Mouse (Mus musculus) gastrocnemius, adult 2 months (tissue): ENCODE results near the gene Gm49366. TPM values are rescaled to one million over a fixed set of nuclear protein-coding genes. Genes with fewer than 3 reads are reported as not detected.
A peak's percentile ranks its signal among the peaks of the same experiment; 100 is the strongest.
"Not testable (repeated sequence)": the region's sequence is repeated elsewhere in the genome, so short reads cannot be mapped to it uniquely, and the experiment has no call there.

Source experiments
- DNase-seq: peaks from one replicate; pipeline ENCODE4 v3.0.0; 2022
- H3K27ac ChIP-seq: fragments of 200-600 bp; 2 replicates; pipeline ENCODE4 v1.8.1; 2022; ENCODE audit warnings: mild to moderate bottlenecking
- H3K4me3 ChIP-seq: fragments of 200-600 bp; 2 replicates; pipeline ENCODE4 v1.8.1; 2022; ENCODE audit warnings: mild to moderate bottlenecking, moderate library complexity
- CTCF ChIP-seq: fragments of 200-600 bp; IDR thresholded peaks from 2 replicates; pipeline ENCODE4 v1.8.1; 2022; ENCODE audit warnings: antibody characterized with exemption, mild to moderate bottlenecking, moderate library complexity
- intact Hi-C: fragments of 180-260 bp; cut with DNase I; formaldehyde crosslinking; loops from one replicate; pipeline ENCODE4 v1.15.1; 2025
- total RNA-seq, 2 experiments: library from RNA; stranded (reverse); gene quantifications; 2 replicates each; pipeline ENCODE4 v1.2.3; 2021

Gene Gm49366
- total RNA-seq, 2 experiments from 2014 or later: not detected

DNA sequence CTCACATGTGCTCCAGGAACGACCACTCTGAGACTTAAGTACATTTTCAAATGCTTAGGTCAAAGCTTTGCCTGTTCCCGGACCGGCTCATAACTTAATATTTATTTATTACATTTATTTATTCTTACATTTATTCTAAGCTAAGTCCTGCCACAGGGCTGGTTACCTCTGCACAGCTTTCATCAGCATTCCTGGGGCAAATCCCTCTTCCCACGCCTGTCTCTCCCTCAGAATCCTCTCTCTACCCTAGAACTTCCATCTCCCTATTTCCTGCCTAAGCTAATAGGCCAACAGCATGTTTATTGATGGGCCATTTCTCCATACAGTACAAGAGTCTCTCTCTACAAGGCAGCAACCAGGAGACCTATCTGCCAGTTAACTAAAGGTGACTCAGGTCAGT lies 29.0 kb downstream of the Gm49366 start:
- Histone ChIP-seq H3K27ac (no peak overlapping the region), H3K4me3 (no peak overlapping the region)
- no peak for DNase-seq
- intact Hi-C loops: loop anchor here (10.0 kb wide), 1 partner anchor 353 kb away; no protein-coding TSS in a partner anchor
- no peak for TF ChIP-seq CTCF

DNA sequence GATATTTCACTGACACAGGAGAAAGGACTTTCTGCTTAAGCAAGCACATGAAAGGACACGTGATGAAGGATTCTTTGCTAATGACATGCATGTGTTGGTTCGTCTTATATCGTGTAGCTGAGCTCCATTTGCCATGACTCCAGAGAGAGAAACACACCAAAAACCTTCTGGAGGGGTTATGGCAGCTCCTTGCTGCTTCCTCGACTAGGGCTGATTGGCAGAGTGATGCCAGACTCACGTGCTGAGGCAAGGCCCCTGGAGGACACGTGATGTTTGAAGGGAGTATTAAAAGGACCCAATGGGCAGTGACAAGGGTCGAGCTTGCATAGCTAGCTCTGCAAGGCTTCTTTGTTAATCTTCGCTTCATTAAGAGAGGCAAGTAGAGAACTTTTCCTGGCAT lies 29.6 kb downstream of the Gm49366 start:
- Histone ChIP-seq H3K27ac (no peak overlapping the region), H3K4me3 (no peak overlapping the region)
- no peak for TF ChIP-seq CTCF
- DNase-seq: no peak
- intact Hi-C loops: loop anchor here (10.0 kb wide), 1 partner anchor 353 kb away; no protein-coding TSS in a partner anchor

DNA sequence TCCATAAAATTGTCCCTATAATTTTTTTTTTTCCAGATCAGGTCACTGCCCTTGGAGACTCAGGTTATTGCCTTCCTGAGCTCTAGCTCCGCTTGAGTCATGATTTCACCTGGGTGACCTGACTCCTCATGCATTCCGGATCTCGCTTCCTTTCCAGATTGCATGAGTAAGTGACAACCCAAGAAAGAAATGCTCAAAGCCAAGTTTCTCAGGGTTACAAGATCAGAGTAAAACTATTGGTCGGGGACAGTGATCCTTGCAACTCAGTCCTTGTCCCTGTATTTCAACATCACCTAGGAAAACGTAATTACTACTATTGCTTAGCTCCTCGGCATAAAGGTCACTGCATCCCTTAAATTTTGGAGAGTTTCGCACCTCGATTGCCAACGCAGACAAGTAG lies 30.3 kb downstream of the Gm49366 start, which contains the start of gene Acot5:
Acot5 (plus strand) TSS at position 340 of the 400 bp plus-strand sequence.
- intact Hi-C loops: loop anchor here (10.0 kb wide), 1 partner anchor 354 kb away; no protein-coding TSS in a partner anchor
- DNase-seq: no peak
- TF ChIP-seq CTCF: no peak
- Histone ChIP-seq H3K4me3 (peak within 1 kb of the TSS; percentile 64), H3K27ac (no peak within 1 kb of the TSS)

DNA sequence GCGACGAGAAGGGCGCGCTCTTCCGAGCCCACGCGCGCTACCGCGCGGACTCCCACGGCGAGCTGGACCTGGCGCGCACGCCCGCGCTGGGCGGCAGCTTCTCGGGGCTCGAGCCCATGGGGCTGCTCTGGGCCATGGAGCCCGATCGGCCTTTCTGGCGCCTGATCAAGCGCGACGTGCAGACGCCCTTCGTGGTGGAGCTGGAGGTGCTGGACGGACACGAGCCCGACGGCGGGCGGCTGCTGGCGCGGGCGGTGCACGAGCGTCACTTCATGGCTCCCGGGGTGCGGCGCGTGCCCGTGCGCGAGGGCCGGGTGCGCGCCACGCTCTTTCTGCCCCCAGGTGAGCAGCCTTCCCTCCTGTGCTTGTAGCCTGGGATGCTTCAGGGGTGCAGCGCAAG lies 30.8 kb downstream of the Gm49366 start:
- not testable (repeated sequence) for H3K27ac ChIP-seq
- peak; percentile 54 for DNase-seq
- peak overlapping the region; percentile 64 for H3K4me3 ChIP-seq
- intact Hi-C loops: loop anchor here (10.0 kb wide), 1 partner anchor 355 kb away; no protein-coding TSS in a partner anchor

DNA sequence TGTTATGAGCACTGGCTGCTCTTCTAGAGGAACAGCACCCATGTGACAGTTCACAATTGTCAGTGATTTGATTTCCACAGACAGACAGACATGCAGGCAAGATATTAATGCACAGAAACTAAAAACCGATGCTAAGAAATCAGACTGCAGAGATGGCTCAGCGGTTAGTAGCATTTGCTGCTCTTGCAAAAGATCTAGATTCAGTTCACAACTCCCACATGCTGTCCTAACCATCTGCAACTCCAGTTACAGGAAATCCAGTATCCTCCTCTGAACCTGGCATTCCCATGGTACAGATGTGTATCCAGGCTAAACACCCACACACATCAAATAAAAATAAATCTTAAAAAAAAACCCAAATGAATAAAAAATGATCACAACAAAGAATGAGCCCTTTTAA lies 33.0 kb downstream of the Gm49366 start:
- no peak for DNase-seq
- intact Hi-C loops: no loop called here
- no peak for TF ChIP-seq CTCF
- Histone ChIP-seq H3K4me3 (no peak overlapping the region), H3K27ac (no peak overlapping the region)

DNA sequence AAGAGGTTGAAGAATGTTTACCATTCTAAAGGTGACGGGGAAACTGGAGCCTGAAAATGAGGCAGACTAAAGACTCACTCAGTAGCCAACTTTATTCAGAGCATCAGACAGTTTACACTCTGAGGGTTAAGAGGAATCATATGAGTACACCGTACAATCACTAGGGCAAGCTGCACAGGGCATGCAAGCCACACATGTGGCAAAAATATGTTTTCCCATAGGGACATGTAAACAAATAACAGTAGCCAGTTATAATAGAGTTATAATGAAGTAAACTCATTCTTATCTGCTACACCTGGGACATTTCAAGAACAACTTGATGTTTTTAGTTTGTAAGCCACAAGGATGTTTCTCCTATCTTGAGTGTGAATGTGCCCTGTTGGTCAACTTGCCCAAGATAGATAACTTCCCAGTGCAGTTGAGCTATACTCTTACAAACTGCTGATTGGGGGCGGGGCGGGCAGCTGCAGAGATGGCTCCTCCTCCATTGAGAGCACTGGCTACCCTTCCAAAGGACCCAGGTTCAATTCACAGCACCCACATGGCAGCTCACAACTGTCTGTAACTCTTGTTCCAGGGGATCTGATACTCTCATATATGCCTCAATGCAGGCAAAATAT lies 38.7 kb downstream of the Gm49366 start:
- no peak for TF ChIP-seq CTCF
- DNase-seq: no peak
- no peak overlapping the region for H3K4me3 ChIP-seq
- intact Hi-C loops: no loop called here
- H3K27ac ChIP-seq: no peak overlapping the region

DNA sequence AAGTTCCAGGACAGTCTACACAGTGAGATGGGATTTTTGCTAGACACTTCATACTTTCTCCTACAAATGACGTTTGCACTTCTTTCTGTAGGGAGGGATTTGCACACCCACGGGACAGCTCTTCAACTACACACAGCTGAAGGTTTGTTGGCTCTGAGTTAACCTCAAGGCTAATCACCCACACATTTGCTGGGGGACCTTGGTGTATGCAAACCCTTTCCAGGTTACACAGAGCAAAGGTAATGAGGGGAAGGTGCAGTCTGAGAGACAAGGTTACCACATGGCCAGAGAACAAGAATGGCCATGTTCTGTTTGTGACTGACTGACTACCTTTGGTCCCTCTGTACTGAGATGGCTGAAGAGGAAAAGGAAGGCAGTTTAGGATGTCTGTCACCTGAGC lies 45.1 kb downstream of the Gm49366 start:
- intact Hi-C loops: no loop called here
- H3K27ac ChIP-seq: no peak overlapping the region
- TF ChIP-seq CTCF: no peak
- no peak overlapping the region for H3K4me3 ChIP-seq
- DNase-seq: no peak

DNA sequence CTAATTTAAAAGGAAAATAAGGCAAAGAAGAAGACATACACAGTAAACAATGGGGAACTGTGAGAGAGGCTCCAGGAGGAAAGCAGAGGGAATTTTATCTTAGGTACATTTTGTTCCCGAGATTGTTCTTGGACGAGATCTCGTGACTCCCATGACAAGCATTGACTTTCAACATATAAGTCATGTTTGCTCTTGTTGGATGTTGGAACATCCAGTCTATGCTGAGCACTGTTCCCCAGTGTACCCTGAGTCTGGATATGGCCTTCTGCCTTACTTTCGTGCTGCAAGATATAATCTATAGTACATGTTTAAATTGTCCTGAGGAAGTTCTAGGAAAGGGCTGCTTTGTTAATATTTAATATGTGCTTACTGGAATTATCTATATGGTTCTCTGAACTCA lies 45.8 kb downstream of the Gm49366 start:
- Histone ChIP-seq H3K4me3 (no peak overlapping the region), H3K27ac (no peak overlapping the region)
- intact Hi-C loops: no loop called here
- TF ChIP-seq CTCF: no peak
- DNase-seq: no peak

DNA sequence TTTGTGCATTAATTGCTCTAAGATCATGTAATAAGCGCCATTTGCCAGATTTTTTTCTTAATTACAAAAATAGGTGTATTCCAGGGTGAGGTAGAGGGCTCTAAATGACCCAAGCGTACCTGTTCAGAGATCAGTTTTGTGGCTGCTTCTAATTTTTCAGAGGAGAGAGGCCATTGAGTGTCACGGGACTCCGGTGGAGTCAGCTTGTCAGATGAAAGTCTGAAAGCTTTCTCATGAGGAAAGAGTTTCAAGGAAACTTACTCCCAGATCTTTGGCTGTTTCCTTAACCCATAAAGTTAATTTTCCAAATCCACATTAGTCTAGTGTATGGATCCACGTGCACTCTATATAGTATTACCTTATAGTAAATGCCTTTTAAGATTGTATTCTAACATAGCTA lies 55.9 kb downstream of the Gm49366 start:
- H3K4me3 ChIP-seq, H3K27ac ChIP-seq, intact Hi-C loops, DNase-seq: not testable (repeated sequence)

DNA sequence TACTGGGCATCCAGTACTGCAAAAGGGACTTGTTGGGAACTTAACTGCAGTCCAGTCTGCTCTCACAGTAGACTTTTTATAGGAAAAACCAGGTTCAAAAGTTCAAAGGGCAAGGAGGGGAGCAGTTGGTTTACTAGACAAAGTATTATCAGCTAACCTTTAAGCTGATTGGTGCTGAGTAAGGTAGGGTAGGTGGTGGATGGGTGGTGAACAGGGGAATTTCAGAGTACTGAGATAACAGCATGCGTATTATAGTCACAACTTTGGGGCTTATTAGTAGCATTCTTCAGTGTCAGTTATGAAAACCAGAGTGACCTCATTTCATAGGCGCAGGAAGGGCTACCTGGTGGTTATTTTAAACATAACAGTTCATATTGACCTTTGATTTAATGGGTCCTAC lies 60.9 kb downstream of the Gm49366 start:
- no peak for DNase-seq
- intact Hi-C loops: no loop called here
- Histone ChIP-seq H3K4me3 (no peak overlapping the region), H3K27ac (no peak overlapping the region)
- no peak for TF ChIP-seq CTCF

DNA sequence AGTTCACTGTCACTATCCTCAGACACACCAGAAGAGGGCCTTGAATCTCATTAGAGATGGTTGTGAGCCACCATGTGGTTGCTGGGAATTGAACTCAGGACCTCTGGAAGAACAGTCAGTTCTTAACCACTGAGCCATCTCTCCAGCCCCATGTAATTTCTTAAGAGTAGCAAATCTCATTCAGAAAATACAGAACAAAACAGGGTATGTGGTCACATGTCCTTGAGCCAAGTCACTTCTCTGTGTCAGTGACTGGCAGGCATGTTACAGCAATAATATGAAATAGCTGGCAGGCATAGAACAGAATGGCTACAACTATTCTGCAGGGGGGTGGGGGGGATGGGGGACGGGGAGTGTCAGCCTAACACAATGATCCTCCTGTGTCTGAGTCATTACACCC lies 61.3 kb downstream of the Gm49366 start:
- no peak overlapping the region; the same call in 1 of the 2 replicates for H3K4me3 ChIP-seq
- TF ChIP-seq CTCF: no peak
- DNase-seq: no peak
- intact Hi-C loops: no loop called here
- no peak overlapping the region for H3K27ac ChIP-seq

DNA sequence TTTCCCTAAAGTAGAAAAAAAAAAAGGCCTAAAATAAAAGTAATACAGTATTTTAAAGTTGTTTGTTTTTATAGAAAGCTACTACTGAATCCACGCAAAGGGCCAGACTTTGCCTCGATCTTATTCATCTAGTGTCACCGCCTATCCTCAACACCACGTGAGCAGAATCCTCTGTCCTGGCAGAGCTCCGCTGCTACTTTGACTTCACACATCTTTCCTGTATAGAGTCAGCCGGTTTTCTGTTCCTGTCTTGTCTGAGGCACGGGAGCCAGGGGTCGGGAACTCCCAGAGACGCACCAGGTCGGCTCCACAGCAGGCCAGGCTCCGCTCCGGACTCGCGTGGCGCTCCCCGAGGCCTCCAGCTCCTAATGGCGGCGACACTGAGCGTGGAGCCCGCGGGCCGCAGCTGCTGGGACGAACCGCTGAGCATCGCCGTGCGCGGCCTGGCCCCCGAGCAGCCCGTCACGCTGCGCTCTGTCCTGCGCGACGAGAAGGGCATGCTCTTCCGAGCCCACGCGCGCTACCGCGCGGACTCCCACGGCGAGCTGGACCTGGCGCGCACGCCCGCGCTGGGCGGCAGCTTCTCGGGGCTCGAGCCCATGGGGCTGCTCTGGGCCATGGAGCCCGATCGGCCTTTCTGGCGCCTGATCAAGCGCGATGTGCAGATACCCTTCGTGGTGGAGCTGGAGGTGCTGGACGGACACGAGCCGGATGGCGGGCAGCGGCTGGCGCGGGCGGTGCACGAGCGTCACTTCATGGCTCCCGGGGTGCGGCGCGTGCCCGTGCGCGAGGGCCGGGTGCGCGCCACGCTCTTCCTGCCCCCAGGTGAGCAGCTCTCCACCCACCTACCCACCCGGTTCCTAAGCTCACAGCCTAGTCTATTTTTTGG lies 62.1 kb downstream of the Gm49366 start, which contains the start of gene Acot6:
Acot6 (plus strand) TSS at position 51 of the 889 bp plus-strand sequence.
- Histone ChIP-seq H3K4me3 (peak within 1 kb of the TSS; percentile 83), H3K27ac (peak within 1 kb of the TSS; percentile 78)
- DNase-seq: peak; percentile 61
- intact Hi-C loops: not testable (repeated sequence)

DNA sequence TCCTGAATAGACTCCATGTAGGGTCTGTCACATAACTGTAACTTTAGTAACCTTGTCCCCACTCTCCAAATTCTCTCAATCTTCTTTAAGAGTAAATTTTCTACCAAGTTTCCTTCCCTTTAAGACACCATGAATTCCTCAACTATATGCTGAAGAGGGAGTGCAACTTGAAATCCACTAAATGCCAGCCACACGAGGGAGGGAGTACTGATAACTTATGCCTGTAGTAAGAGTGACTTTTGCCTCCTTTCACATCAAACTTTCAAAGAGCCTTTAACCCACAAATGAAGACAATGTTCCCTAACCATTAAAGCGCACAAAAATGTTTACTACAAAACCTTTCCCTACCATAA lies 62.7 kb downstream of the Gm49366 start:
- no peak for TF ChIP-seq CTCF
- intact Hi-C loops: no loop called here
- no peak for DNase-seq
- H3K27ac ChIP-seq: peak overlapping the region; percentile 78; the same call in 1 of the 2 replicates
- peak overlapping the region; percentile 83 for H3K4me3 ChIP-seq
